Mouse (Mus musculus) kidney, postnatal 10 days (tissue): Measurements from ENCODE around the gene Gsdma2.
"Not testable (repeated sequence)": the region's sequence is repeated elsewhere in the genome, so short reads cannot be mapped to it uniquely, and the experiment has no call there.

Source experiments
- DNase-seq: peaks from one replicate; pipeline ENCODE4 v3.0.0; 2021; ENCODE audit warnings: mixed read lengths

Gsdma2 gene

DNA sequence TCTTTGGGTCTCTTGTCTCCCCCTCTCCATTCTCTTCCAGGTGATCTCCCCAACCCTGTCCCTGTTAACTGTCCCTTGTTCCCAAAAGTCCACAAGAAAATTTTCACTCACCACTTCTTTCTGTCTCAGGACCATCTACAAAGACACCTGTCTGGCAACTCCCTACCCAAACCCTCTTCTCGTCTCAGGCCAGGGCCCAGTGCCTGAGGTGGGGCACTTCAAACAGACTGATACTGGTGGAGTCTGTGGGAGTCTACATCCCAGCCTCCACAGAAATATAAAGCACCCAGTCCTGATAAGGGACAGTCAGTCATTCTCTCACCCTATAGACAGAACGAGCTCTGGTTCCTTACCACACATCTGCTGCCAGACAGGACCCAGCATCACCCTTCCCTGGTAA lies at the start of gene Gsdma2:
Gene Gsdma2 (plus strand): TSS at position 301 of the 400 bp plus-strand sequence.
- no peak for DNase-seq

DNA sequence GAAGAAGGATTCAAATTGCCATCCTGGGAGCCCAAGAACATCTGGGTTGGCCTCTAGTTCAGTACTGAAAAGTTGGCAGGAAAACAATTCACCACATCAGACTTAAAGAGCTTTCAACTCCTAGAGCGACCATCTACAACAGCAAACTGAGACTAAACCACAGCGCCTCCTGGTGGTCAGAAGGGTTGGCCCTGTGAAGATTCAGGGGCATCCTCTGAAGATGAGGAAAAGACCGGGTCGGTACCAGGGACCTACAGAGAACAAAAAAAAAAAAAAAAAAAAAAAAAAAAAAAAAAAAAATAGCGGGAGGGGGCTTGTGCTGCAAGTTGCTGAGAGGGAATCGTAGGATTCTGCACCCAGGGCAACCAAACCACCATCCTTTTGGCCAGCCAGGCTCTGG lies 49.2 kb upstream of the Gsdma2 start:
- peak; percentile 78 for DNase-seq

DNA sequence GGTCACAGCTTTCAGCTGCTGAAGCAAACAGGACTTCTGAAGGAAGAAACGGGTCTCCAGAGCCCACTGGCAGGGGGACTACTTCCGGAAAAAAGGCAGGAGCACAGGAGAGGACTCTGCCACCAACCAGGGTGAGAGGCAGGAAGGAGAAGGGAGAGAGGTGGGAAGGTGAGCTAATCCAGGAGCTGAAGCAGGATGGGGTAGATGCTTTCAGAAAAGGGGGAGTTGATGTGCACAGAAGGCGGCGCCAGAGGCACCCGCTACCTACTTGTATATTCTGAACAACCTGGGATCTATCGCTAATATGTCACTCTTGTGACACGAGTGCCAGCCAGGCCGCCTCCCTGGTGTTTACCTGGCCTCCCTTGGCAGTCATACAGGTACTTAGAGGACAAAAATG lies 48.6 kb upstream of the Gsdma2 start, which contains the start of gene Lrrc3c:
Gene Lrrc3c (plus strand): TSS at position 301 of the 400 bp plus-strand sequence.
- no peak for DNase-seq

DNA sequence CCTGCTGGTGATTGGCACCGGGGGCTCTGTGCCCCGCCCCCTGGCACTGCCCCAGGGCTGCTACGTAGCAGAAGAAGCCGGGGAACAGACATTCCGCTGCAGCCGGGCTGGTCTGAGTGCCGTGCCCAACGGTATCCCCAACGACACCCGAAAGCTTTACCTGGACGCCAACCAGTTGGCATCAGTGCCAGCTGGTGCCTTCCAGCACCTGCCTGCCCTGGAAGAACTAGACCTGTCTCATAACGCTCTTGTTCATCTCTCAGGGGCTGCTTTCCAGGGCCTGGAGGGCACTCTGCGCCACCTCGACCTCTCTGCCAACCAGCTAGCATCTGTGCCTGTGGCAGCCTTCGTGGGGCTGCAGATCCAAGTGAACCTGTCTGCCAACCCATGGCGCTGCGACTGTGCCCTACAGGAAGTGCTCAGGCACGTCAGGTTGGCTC lies 47.7 kb upstream of the Gsdma2 start:
- DNase-seq: no peak

DNA sequence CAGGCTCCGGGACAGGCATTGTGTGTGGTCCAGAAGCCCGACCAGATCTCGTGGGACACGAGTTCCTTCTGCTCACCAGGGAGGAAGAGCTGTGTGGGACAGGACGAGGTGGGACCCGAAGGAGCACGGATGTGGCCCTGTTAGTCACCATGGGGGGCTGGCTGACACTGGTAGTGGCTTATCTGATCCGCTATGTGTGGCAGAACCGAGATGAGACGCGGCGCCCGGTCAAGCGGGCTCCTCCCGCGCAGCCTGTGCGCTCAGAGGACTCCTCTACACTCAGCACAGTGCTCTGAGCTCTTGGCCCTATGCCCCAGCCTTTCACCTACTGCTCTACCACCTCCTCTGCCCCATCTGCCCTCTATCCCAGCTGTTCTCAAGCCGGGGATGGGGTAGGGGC lies 47.3 kb upstream of the Gsdma2 start:
- DNase-seq: no peak

DNA sequence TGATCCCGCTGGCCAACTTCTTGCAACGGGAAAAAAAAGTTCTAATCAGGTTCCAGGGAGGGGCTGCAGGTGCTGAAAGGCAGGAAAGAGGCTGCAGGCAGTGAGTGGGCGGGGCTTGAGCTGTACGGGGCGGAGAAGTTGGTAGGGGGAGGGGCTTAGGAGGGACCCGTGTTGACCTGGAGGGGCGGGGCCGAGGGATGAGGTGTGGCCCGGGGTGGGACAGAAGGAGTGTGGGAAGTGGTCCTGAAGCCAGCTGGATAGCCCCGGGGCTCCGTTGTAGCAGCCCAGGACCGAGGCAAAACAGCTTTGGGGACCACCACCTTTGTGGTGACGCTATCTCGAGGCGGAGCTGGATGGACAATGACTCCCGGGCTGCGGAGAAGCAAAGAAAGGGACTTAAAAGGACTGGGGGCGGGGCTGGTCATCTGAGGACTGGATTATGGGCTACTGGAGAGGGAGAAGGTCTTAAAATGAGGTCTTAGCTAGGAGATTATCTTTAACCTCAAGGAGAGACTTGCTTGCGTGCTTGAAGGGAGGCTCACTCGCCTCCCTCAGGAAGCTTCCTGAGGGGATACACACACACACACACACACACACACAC lies 44.4 kb upstream of the Gsdma2 start:
- peak; percentile 64 for DNase-seq

DNA sequence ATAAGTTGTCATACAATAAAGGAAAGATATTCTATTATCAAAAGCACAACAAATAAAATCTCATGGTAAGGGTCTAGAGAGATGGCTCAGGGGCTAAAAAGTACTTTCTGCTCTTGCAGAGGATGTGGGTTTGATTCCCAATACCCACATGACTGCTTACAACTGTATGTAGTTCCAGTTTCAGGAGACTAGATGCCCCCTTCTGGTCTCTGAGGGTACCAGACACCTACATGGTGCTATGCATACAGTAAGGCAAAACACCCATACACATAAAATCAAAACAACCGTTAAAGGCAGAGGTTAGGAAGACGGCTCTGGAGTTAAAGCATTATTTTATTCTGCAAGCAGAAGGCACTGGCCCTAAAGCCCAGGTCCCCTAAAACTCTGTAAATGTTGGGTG lies 42.6 kb upstream of the Gsdma2 start:
- DNase-seq: no peak

DNA sequence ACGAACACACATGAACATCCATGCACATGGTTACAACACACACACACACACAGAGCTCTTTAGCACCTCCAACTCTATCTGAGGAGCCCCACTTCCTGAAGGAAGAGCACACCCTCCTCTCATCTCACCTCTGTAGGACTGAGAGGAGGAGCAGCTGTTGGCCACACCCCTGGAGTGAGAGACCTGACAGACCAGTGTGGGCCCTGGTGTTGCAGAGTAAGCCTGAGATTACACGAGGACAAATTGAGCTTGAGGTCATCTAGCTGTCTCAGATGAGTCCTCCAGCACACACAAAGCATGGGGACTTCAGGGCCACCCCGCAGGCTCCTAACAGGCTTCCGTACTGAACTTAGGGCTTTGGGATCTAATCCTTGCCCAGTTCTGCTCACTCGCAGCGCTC lies 41.6 kb upstream of the Gsdma2 start:
- DNase-seq: not testable (repeated sequence)

DNA sequence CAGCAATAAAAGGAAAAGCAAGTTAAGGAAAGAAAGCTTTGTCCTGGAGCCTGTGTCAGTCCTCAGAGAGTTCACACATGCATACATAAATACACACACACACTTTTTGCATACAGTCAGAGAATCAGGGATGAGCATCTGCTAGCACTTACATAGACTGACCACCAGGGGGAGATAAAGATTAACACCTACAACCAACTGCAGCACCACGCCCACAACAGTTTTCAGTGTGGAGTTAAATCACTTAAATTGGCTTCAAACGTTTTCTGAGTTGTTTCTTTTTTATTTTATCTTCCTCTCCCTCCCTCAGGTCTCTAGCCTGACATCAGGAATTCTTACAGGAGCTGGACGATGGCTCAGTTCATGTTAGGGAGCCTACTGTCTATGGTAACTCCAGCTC lies 39.8 kb upstream of the Gsdma2 start:
- peak; percentile 50 for DNase-seq

DNA sequence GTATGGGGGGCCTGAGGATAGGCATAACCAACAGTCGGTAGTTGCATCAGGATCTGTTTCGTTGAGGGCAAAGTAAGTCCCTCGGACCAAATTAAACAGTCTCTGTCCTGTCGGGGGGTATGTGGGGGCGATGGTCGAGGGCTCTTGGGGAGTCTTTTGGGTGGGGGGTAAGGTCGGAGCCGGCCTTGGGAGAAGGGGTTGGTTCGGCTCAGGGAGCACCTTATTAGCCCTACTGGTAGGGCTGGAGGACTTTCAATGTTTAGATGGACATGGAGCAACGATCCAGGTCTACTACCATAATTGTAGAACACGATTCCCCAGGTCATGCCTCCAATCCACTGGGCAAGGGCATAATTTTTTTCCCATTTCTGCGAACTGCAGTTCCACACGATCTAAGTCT lies 25.8 kb upstream of the Gsdma2 start:
- no peak for DNase-seq

DNA sequence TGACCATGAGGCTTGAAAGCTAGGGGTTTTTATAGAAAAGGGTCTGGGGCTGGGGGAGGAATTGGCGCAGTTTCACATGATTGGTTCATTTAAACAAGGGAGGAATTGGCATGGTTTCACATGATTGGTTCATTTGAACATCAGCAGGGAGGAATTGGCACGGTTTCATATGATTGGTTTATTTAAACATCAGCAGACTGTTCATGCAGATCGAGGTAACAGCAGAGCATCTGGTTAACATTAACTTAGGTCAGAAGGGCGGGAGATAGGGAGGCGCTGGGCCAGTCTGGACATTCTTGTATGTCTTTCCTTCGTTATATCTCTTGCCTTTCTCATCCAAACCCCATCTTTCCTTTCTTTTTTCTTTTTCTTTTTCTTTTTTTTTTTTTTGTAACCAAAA lies 22.6 kb upstream of the Gsdma2 start:
- not testable (repeated sequence) for DNase-seq

DNA sequence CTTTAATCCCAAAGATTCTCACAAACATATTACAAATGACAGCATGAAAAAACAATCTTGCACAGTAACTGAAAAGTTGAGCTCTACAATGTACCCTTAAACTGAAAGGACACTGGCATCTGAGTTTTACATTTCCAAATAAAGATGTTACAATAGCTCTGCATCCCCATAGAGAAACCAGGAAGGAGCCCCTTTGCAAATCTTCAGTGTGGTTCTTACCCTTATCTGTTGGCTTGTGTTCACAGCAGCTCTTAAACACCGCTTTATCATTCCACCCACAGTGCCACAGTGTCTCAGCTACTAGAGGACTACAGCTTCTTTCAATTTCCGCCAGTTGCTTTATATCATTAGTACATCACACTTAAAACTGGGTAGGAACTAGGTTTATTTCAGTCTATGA lies 22.2 kb upstream of the Gsdma2 start:
- not testable (repeated sequence) for DNase-seq

DNA sequence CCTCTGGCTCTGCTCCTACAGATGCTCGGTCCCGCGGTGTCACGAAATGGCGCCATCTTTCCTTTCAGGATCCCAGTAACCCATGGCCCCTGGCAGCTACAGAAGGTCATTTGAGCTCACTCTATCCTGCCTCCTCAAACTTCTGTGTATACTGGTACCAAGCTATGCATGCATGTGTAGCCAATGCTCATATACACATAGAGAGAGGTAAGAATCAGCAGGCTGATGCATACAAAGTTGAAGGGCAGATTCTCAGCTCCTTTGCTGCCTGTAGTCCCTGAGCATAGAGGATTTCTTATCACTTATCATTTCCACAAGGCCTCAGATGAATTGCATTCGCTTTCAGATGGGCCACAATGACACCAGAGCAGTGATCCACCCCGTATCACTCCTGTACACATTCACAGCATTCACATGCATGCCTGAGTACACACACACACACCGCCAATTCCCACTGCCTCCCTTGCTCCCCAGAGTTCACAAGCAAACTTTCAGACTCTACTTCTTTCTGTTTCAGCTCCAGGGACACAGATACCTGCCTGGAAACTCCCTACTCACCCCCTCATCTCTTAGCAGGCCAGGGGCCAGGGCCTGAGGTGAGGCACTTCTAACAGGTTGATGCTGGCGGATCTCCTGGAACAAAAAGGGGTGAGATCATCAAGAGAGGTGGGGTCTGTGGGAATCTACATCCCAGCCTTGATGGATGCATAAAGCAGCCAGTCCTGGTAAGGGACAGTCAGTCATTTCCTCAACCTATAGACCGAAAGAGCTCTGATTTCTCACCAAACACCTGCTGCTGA lies 20.7 kb upstream of the Gsdma2 start, which contains the start of the genes Gm12355 and Gsdma3:
Gene Gm12355 (minus strand): TSS at position 51 of the 800 bp plus-strand sequence.
Gene Gsdma3 (plus strand): TSS at position 750 of the 800 bp plus-strand sequence.
- no peak for DNase-seq

DNA sequence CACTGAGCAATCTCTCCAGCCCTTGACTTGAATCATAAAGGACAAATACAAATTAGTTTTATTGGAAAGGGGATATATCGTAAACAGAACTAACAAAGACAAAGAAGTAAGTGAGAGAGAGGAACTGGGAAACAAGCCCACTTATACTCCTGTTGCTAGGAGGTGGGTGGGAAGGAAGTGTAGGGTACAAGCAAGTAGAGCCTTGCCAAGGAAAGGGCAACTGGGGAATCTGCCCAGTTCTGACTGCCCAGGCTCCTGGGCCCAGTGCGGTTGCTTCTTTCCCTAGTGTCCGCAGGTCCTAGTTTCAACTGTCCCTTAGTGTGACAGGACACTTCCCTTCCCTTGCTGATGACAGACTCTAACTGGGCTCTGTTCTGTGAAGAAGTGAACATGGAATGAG lies 17.9 kb upstream of the Gsdma2 start:
- no peak for DNase-seq

DNA sequence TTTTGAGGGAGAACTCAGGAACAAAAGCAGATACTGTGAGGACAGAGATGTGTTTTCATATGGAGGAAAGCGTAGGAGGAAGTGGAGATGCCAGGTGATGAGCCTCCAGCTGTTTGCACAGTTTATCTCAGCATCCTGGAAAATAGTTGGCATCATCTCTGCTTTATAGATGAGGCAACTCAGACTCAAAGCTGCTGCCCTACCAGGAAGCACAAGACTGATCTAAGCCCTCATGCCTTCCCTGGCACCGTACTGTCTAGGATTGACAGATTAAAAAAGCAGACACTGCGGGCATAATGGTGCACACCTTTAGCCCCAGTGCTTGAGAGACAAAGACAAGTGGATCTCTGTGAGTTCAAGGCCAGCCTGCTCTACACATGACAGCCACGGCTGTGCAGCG lies 15.9 kb upstream of the Gsdma2 start:
- no peak for DNase-seq

DNA sequence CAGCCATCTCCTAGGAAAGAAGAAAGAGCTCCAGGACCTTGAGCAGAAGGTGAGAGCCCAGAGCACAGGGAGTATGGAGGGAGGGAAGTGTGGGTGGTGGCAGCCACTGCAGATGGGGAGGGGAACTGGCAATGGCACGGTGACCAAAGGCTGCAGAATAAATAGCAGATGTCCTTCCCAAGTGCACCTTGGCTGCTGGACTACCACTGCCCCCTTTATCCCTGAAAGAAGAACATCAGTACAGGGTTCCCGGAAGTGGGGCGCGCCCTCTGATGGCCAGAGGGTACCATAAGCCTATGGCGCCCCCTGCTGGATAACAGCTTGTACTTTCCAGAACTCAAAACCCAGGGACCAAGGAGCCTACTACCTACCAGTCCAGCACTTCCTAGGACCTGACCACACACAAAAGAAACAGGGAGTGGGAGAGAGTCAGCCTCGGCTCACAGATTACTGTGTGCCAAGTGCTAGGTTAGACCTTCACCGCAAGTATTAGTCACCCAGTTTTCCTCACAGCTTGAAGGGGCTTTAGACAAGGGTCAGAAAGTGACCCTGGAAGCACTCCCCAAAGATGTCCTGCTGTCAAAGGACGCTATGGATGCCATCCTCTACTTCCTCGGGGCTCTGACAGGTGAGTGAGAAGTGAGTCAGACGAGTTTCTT lies 11.1 kb upstream of the Gsdma2 start:
- peak; percentile 45 for DNase-seq

DNA sequence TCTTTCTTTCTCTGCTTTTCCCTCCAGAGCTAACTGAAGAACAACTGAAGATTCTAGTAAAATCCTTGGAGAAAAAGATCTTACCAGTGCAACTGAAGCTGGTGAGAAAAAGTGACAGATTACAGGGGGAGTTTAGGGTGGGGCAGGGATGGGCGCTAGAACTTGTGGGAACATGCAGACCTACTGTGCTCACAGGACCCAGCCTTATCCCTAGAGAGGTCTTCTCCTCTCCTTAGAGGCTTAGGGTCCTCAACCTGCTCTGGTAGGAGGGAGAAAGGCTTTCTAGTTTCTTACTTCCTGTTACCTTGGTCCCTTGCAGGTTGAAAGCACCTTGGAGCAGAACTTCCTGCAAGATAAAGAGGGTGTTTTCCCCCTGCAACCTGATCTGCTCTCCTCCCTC lies 9.1 kb upstream of the Gsdma2 start:
- no peak for DNase-seq

DNA sequence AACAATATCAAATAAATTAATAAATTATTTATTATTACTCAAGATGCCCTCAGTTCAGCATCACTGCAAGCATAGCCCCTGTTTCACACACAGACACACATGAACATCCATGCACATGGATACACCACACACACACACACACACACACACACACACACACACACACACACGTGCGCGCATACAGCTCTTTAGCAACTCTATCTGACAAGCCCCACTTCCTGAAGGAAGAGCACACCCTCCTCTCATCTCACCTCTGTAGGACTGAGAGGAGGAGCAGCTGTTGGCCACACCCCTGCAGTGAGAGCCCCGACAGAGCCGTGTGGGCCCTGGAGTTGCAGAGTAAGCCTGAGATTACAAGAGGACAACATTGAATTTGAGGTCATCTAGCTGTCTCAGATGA lies 6.5 kb upstream of the Gsdma2 start:
- no peak for DNase-seq

DNA sequence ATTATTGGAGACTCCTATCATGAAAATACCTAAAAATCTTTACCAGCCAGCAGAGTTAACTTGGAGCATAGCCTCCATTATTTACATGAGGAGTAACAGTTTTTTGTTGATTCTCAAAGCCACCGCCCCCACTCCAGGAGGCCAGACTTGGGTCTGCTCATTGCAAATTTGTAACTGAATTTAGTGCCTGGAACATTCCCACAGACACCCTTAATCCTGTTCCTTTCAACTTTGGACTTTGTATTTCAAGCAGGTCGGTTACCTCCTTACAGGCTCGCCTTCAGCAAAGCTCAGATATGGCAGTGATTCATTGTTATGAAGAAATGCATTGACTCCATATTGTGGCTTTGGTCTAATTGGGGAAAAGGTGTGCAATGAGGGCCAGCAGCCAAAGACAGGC lies 1.8 kb upstream of the Gsdma2 start:
- DNase-seq: no peak

DNA sequence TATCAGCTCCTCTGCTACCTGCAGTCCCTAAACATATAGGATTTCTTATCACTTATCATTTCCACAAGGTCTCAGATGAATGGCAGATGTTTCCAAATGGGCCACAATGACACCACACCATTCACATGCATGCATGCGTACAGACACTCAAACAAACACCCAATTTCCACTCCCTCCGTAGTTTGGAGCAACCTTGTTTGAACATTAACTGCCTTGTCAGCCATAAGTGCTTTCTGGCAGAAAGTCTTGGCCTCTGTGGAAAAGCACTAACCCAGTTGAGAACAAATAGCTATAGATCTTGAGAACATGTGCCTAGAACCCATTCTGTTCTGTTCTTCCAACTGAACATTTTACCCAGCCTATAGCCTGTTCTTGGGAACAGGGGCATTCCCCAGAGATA lies 613 bp upstream of the Gsdma2 start:
- no peak for DNase-seq

DNA sequence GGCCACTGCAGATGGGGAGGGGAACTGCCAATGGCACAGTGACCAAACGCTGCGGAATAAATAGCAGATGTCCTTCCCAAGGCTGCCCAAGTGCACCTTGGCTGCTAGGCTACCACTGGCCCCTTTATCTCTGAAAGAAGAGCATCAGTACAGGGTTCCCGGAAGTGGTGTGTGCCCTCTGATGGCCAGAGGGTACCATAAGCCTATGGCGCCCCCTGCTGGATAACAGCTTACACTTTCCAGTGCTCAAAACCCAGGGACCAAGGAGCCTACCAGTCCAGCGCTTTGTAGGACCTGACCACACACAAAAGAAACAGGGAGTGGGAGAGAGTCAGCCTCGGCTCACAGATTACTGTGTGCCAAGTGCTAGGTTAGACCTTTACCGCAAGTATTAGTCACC lies 8.5 kb downstream of the Gsdma2 start:
- peak; percentile 72 for DNase-seq

DNA sequence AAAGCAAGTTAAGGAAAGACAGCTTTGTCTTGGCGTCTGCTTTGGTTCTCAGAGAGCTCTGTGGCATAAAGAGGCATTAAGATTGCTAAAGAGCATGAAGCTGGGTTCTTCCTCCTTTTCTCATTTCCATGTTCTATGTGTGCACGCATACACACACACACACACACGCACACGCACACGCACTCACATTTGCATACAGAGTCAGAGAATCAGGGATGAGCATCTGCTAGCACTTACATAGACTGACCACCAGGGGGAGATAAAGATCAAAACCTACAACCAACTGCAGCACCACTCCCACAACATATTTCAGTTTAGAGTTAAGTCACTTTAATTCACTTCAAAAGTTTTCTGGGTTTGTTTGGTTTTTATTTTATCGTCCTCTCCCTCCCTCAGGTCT lies 14.0 kb downstream of the Gsdma2 start:
- DNase-seq: peak; percentile 47

DNA sequence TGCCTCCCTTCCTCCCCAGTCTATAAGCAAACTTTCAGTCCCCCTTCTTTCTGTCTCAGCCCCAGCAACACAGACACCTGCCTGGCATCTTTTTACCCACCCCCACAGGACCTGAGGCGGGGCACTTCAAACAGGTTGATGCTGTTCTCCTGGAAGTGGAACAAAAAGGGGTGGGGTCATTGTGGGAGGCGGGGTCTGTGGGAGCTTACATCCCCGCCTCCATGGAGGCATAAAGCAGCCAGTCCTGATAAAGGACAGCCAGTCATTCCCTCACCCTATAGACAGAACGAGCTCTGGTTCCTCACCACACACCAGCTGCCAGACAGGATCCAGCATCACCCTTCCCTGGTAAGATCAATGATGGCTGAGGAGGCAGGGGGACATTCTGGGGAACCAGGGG lies 17.5 kb downstream of the Gsdma2 start, which contains the start of gene Gsdma:
Gene Gsdma (plus strand): TSS at position 261 of the 400 bp plus-strand sequence.
- no peak for DNase-seq

DNA sequence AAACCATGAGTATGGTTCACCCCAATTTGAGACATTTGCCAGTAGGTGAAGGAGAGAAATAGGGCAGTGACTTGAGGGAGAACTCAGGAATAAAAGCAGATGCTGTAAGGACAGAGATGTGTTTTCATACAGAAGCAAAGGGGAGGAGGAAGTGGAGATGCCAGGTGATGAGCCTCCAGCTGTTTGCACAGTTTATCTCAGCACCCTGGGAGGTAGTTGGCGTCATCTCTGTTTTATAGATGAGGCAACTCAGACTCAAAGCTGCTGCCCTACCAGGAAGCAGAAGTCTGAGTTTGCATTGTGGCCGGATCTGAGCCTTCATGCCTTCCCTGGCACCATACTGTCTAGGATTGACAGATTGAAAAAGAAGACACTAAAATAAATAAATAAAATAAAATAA lies 22.4 kb downstream of the Gsdma2 start:
- DNase-seq: no peak
